Mouse (Mus musculus): ENCODE measurements around the gene Prss35. TPM values are rescaled to one million over a fixed set of nuclear protein-coding genes. Genes with fewer than 3 reads are reported as not detected.

The Prss35 gene
- polyA plus RNA-seq, 1 experiment from 2014 or later: 0.54 TPM

DNA sequence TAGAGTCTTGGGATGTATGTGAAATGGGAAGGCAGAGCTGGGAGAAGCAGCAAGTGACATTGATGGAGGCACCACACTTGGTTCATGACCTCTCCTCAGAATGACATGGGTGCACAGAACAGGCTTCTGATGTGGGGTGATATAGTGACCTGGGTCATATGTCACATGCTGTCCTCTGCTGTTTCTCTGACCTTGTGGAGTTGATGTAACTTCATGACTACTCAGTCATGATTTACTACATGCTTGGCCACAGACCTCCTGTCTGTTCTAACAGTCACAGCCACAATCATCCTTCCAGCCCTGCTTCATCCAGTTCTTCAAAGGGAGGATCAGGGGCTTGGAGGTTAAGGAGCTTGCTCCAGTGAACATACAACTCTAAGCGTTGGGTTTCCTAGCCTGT lies 5.4 kb upstream of the Prss35 start:
- no peaks in the 10 kb centered on the region for H3K36me3 ChIP-seq
- 88% methylated on average over 1 of the region's 1 CpGs for WGBS
- no peak overlapping the region for H3K4me3 ChIP-seq
- H3K9me3 ChIP-seq: no peaks in the 10 kb centered on the region
- H3K27ac ChIP-seq: no peak overlapping the region
- H3K27me3 ChIP-seq (ENCODE audit: insufficient read depth, poor library complexity, severe bottlenecking): no peaks in the 10 kb centered on the region
- no peak for DNase-seq (ENCODE audit: low spot score)
- H3K4me1 ChIP-seq (replicated peaks): peaks cover 9% of the 10 kb centered on the region

DNA sequence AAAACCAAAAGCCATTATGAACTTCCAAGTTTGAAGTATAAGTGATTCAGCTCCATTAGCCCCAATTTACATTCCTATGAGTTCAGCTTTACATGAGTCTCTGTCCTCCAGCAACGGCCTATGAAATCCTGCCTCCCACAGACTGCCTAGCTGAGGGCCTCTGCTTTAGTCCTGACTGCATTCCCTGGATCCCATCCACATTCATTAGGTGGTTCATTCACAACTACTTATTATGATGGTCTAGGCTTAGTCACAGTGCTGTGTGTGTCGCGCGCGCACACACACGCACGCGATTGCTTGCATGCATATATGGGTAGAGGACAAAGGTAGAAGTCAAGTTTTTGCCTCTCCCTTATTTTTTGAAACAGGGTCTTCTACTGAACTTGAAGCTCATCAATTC lies 4.6 kb upstream of the Prss35 start:
- WGBS: 96% methylated on average over 8 of the region's 8 CpGs
- Histone ChIP-seq H3K27ac (no peak overlapping the region), H3K9me3 (no peaks in the 10 kb centered on the region), H3K27me3 (ENCODE audit: insufficient read depth, poor library complexity, severe bottlenecking) (peaks cover 5% of the 10 kb centered on the region; the same call in 1 of the 2 replicates), H3K4me1 (replicated peaks) (peaks cover 16% of the 10 kb centered on the region), H3K4me3 (no peak overlapping the region), H3K36me3 (no peaks in the 10 kb centered on the region)
- DNase-seq (ENCODE audit: low spot score): no peak

DNA sequence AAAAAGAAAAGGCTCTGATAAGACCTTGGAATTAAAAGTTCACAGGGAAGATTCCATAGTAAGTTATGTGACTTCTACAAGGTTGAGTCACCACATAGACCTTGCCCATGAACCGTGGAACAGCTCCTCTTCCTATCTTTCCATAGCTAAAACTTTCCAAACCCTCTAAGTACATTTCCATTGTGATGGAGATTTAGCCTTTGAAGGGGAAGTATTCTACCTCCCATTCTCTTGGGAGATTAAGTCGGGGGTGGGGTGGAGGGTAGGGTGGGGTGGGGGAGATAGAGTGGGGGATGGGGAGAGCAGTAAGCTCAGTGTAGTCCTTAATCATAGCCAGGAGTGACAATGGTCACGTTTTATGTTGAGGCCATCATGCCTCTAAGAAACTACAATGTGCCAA lies 3.5 kb upstream of the Prss35 start:
- H3K4me1 ChIP-seq (replicated peaks): peaks cover 16% of the 10 kb centered on the region
- H3K9me3 ChIP-seq: no peaks in the 10 kb centered on the region
- 31% methylated on average over 3 of the region's 3 CpGs for WGBS
- H3K27me3 ChIP-seq (ENCODE audit: insufficient read depth, poor library complexity, severe bottlenecking): peaks cover 15% of the 10 kb centered on the region
- no peaks in the 10 kb centered on the region for H3K36me3 ChIP-seq
- DNase-seq (ENCODE audit: low spot score): no peak
- H3K4me3 ChIP-seq: no peak overlapping the region
- H3K27ac ChIP-seq: no peak overlapping the region

DNA sequence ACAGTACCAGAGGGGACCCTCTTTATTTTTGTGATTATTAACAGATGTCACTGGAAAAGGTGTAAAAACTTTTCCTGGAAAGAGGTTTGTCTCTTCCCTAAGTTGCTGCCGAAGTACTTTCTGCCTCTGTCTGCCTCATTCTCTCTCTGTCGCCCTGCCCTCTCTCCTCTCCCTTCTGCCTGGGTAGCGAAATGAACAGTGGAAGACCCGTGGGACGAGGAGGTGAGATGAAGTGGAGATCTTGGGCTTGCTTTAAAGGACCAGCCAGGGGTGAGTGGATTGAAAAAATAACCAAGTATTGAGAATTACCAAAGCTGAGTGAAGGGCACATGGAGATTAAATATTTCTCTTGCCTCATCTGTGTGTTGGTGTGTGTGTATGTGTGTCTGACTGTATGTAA lies 592 bp downstream of the Prss35 start:
- no peak for DNase-seq (ENCODE audit: low spot score)
- H3K4me3 ChIP-seq: no peak overlapping the region; the same call in 1 of the 2 replicates
- H3K9me3 ChIP-seq: no peaks in the 10 kb centered on the region
- H3K36me3 ChIP-seq: no peaks in the 10 kb centered on the region
- H3K4me1 ChIP-seq (replicated peaks): peaks cover 18% of the 10 kb centered on the region
- 41% methylated on average over 5 of the region's 5 CpGs for WGBS
- peaks cover 15% of the 10 kb centered on the region for H3K27me3 ChIP-seq (ENCODE audit: insufficient read depth, poor library complexity, severe bottlenecking)
- no peak overlapping the region for H3K27ac ChIP-seq

DNA sequence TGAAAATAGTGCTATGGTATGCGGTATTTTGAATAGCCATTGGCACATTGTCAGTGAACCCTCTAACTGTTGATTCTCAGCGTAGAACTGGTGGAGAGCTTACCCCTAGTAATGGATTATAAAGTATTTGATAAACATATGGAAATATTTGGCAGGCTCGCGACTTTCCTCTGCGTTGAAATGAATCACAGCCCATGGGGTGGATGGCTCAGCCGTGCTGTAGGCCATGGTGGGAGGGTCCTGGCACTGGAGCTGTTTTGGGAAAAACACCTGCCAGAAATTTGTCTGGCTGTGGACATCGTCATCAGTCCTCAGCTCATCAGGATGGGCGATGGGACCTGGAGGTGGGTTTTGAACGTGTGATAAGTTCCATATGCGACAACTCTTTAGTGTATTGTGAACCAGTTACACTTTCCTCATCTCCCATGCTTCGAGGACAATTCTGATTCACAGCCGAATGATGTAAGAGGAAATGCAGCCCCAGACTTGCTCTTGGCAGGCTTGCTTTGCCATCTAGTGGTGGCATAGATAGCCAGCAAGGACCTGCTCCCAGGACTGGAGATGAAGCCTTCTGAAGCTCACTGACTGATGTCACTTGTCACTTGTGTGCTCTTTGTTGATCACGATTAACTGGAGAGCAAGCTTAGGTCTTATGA lies 2.6 kb downstream of the Prss35 start:
- no peaks in the 10 kb centered on the region for H3K9me3 ChIP-seq
- H3K36me3 ChIP-seq: no peaks in the 10 kb centered on the region
- no peak overlapping the region for H3K4me3 ChIP-seq
- peak; percentile 64 for DNase-seq (ENCODE audit: low spot score)
- H3K27ac ChIP-seq: no peak overlapping the region
- peaks cover 15% of the 10 kb centered on the region for H3K4me1 ChIP-seq (replicated peaks)
- peaks cover 15% of the 10 kb centered on the region for H3K27me3 ChIP-seq (ENCODE audit: insufficient read depth, poor library complexity, severe bottlenecking)
- 38% methylated on average over 13 of the region's 13 CpGs for WGBS

DNA sequence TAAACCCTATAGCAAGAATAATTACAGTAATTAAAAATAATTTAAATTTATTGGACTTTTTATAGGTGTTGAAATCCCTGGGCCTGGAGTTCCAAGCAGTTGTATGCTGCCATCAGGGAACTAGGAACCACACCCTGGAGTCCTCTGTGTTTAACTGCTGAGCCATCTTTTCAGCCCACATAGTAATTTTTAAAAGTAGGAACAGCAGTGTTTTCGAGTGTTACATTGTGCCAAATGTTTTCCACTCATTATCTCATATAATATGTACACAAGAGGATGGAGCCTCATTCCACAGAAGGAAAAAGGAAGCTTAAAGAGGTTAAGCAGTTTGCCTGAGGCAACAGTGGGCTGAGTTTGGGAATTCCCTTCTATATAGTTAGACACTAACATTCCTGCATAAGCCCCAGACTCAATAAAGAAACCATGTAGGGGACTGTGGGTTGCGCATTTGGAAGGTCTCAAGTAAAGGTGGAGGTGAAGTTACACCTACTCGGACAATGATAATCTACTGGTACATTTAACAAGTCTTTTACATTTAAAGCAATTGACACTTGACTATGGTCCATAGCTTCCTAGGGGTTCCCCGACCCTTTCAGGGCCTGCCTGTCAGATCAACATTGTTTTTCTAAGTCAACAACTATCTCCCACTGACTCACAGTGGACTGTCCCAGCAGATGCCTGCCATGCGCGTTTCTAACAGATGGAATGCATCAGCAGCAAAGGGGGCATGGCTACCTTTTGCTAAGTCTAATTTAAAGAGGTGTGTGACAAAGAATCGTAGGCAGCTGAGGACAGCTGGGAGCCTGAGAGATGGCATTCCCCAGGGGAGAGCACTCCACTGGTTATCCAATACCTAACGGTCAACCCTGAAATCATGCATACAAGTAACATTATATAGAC lies 19.3 kb downstream of the Prss35 start:
- Histone ChIP-seq H3K27me3 (ENCODE audit: insufficient read depth, poor library complexity, severe bottlenecking) (no peaks in the 10 kb centered on the region), H3K9me3 (no peaks in the 10 kb centered on the region), H3K4me3 (no peak overlapping the region), H3K27ac (no peak overlapping the region), H3K4me1 (replicated peaks) (no peaks in the 10 kb centered on the region; the same call in 1 of the 2 replicates), H3K36me3 (no peaks in the 10 kb centered on the region)
- 55% methylated on average over 8 of the region's 8 CpGs for WGBS
- DNase-seq (ENCODE audit: low spot score): peak; percentile 15

DNA sequence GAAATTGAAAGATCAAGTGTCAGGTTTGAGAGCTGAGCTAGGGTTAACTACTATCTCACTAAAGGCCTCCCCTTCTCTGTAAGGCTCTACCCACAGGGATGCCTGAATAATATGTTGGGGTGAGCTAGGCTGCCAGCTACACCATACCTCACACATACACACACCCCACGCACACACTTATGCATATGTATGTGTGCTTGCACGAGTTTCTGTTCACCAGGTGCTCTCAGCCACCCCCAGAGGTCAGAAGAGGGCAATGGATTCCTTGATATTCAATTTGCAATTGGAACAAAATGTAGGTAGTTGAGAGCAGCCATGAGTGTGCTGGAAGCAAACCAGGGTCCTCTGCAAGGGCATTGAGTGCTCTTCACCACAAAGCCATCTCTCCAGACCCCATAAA lies 20.6 kb downstream of the Prss35 start:
- Histone ChIP-seq H3K27ac (no peak overlapping the region), H3K4me3 (no peak overlapping the region), H3K27me3 (ENCODE audit: insufficient read depth, poor library complexity, severe bottlenecking) (no peaks in the 10 kb centered on the region), H3K9me3 (no peaks in the 10 kb centered on the region), H3K36me3 (no peaks in the 10 kb centered on the region), H3K4me1 (replicated peaks) (no peaks in the 10 kb centered on the region; the same call in 1 of the 2 replicates)
- no peak for DNase-seq (ENCODE audit: low spot score)
- WGBS: 62% methylated on average over 2 of the region's 2 CpGs

DNA sequence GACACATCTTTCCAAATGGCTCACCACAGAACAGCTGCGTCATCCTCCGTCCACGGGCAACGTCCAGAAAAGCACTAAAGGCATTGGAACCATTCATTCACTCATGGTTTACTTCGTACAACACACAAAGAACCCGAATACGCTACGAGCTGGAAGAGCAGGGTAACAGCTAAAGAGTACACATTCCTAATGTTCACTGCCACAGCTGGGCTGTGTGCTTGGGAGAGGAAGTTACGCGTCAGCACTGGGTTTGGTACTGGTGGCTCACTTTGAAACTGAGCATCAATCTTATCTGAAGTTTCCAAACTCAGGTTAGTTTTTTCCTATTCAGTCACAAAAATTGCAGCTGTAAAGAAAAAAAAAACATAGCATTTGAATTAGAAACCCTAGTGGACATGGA lies 23.5 kb downstream of the Prss35 start:
- H3K36me3 ChIP-seq: no peaks in the 10 kb centered on the region
- no peak overlapping the region for H3K4me3 ChIP-seq
- no peak for DNase-seq (ENCODE audit: low spot score)
- no peaks in the 10 kb centered on the region; the same call in 1 of the 2 replicates for H3K4me1 ChIP-seq (replicated peaks)
- H3K27ac ChIP-seq: no peak overlapping the region
- H3K9me3 ChIP-seq: no peaks in the 10 kb centered on the region
- WGBS: 82% methylated on average over 10 of the region's 10 CpGs
- H3K27me3 ChIP-seq (ENCODE audit: insufficient read depth, poor library complexity, severe bottlenecking): no peaks in the 10 kb centered on the region

DNA sequence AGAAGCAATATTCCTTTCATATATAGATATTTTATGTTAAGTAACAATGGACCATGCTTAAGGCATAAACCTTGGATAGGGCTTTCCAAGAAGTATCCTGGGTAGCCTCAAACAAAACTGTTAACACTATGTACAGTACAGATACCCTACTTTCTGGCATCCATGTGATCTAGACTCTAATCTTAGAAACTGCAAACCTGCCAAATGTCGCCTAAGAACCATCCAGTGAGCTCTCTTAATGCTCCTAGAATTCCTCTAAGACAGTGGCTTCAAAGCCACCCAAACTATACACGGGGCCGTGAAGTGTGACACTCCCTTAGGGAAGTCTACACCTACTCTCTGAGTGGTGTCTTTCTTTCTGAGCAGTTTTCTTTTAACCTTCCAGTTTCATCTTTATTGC lies 29.4 kb downstream of the Prss35 start:
- Histone ChIP-seq H3K4me3 (no peak overlapping the region), H3K4me1 (replicated peaks) (no peaks in the 10 kb centered on the region), H3K27ac (no peak overlapping the region), H3K36me3 (no peaks in the 10 kb centered on the region; the same call in 1 of the 2 replicates), H3K27me3 (ENCODE audit: insufficient read depth, poor library complexity, severe bottlenecking) (no peaks in the 10 kb centered on the region), H3K9me3 (no peaks in the 10 kb centered on the region)
- DNase-seq (ENCODE audit: low spot score): no peak
- 87% methylated on average over 3 of the region's 3 CpGs for WGBS

DNA sequence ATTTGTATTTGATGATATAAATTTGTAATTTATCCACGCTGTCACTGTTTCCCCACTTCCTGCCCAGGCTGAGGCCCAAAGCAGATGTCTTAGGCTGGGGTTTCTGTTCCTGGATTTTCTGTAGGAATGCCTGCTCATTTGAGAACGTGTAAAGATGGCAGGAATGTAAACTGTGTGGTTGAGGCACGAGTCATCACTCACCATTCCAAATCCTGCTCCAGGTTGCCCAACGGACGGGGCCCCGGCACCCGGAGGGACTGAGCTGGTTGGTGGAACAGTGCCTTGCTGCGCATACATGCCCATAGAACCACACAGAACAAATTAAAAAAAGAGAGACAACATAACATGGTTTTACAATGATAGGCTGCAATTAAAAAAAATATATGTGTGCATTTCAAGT lies 30.5 kb downstream of the Prss35 start:
- no peaks in the 10 kb centered on the region for H3K27me3 ChIP-seq (ENCODE audit: insufficient read depth, poor library complexity, severe bottlenecking)

DNA sequence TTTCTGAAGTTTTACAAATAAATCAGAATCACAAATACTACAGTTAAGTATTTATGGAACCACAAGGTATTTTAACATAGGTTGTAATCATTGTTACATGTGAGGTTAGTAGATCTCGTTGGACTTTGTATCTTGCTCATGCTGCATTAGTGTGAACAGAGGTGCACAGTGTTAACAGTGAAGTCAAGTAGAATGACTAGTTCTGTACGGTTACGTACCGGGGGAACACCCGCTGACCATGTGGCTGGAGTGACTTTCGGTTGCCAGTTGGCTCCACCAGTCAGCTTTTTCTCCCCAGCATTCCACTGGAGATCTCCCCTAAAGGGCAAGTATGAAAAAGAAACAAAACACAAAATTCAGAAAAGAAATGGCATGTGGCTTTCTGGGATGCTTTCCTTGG lies 31.9 kb downstream of the Prss35 start:
- no peaks in the 10 kb centered on the region for H3K4me1 ChIP-seq (replicated peaks)
- no peaks in the 10 kb centered on the region for H3K9me3 ChIP-seq
- H3K4me3 ChIP-seq: no peak overlapping the region
- no peak overlapping the region for H3K27ac ChIP-seq
- 95% methylated on average over 6 of the region's 6 CpGs for WGBS
- H3K36me3 ChIP-seq: no peaks in the 10 kb centered on the region; the same call in 1 of the 2 replicates
- no peaks in the 10 kb centered on the region for H3K27me3 ChIP-seq (ENCODE audit: insufficient read depth, poor library complexity, severe bottlenecking)
- DNase-seq (ENCODE audit: low spot score): no peak

More for the DNA sequence above, 30.5 kb downstream of the Prss35 start:
- 85% methylated on average over 8 of the region's 8 CpGs for WGBS
- Histone ChIP-seq H3K9me3 (no peaks in the 10 kb centered on the region), H3K36me3 (no peaks in the 10 kb centered on the region; the same call in 1 of the 2 replicates), H3K4me3 (no peak overlapping the region), H3K4me1 (replicated peaks) (no peaks in the 10 kb centered on the region), H3K27ac (no peak overlapping the region)
- no peak for DNase-seq (ENCODE audit: low spot score)

DNA sequence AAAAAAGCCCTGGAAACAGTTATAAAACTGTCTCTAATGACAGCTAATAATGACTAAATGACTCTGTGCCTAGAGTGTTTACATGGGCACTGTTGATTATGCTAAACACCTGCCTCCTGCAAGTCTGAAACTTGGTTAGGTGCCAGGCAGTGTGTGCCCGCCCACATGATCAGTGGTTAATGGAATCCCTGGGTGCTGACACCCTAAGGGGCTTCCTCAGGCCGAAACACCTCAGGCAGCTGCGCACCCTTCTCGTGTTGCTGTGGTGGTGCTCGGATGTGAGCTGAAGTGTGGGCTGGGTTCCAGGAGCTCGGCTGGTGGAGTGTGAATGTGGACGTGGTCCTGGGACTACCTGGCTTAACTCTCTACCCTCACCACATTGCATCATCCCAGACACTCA lies 33.9 kb downstream of the Prss35 start:
- 79% methylated on average over 7 of the region's 7 CpGs for WGBS
- H3K36me3 ChIP-seq: no peaks in the 10 kb centered on the region; the same call in 1 of the 2 replicates
- DNase-seq (ENCODE audit: low spot score): no peak

DNA sequence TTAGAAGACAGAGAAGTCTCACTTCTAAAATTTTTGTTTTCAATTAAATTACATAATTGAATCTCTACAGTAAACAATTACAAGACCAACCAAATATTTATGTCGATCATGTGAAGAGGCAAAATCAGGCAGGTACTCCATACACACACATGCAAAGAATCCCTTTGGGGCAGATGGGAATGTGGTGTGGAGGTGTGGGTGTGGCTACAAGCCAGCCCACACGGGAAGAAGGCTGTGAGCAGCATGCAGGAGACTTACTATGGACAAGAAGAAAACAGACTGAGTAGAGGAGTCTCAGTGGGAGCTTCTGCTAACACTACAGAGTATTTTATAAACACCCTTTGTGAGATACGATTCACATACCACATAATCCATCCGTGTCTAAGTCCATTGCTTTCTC lies 34.8 kb downstream of the Prss35 start:
- Histone ChIP-seq H3K4me1 (replicated peaks) (no peaks in the 10 kb centered on the region), H3K27me3 (ENCODE audit: insufficient read depth, poor library complexity, severe bottlenecking) (no peaks in the 10 kb centered on the region), H3K4me3 (no peak overlapping the region), H3K9me3 (no peaks in the 10 kb centered on the region), H3K36me3 (no peaks in the 10 kb centered on the region; the same call in 1 of the 2 replicates), H3K27ac (no peak overlapping the region)
- WGBS: 76% methylated on average over 4 of the region's 4 CpGs
- no peak for DNase-seq (ENCODE audit: low spot score)

More for the DNA sequence above, 33.9 kb downstream of the Prss35 start:
- no peaks in the 10 kb centered on the region for H3K9me3 ChIP-seq
- no peak overlapping the region for H3K4me3 ChIP-seq
- H3K4me1 ChIP-seq (replicated peaks): no peaks in the 10 kb centered on the region
- H3K27me3 ChIP-seq (ENCODE audit: insufficient read depth, poor library complexity, severe bottlenecking): no peaks in the 10 kb centered on the region
- H3K27ac ChIP-seq: no peak overlapping the region

All from hindbrain, embryonic 10.5 days (tissue).